Mouse (Mus musculus) embryonic fibroblast, embryonic 13.5 days (primary cell): Measurements from ENCODE around the gene Gm19345.

ENCODE experiments used
- CTCF ChIP-seq: IDR thresholded peaks from 2 replicates; pipeline ENCODE4 v1.5.1; 2011; ENCODE audit warnings: mild to moderate bottlenecking, control low read depth, low read length, moderate library complexity, borderline replicate concordance; ENCODE audit not compliant: insufficient read depth
- POLR2A ChIP-seq: IDR thresholded peaks from 2 replicates; pipeline ENCODE4 v1.6.1; 2011; ENCODE audit warnings: low read depth, mild to moderate bottlenecking, control low read depth, low read length, moderate library complexity

GRCm38 (mm10) chr7:19880754-19881153, 29.0 kb downstream of the Gm19345 start:
- TF ChIP-seq CTCF (no peak), POLR2A (no peak)
